Mouse (Mus musculus) bone marrow, adult 2 months (tissue): ENCODE data around the gene Enpp7.

ENCODE experiments used
- CTCF ChIP-seq: fragments of 200-500 bp; IDR thresholded peaks from 2 replicates; pipeline ENCODE4 v1.5.1; 2011; ENCODE audit warnings: low read length, control low read depth; ENCODE audit not compliant: control insufficient read depth, insufficient read depth
- POLR2A ChIP-seq: fragments of 200-500 bp; IDR thresholded peaks from 2 replicates; pipeline ENCODE4 v1.6.1; 2011; ENCODE audit warnings: low read depth, mild to moderate bottlenecking, control low read depth, low read length, borderline replicate concordance; ENCODE audit not compliant: control insufficient read depth

- no peak for TF ChIP-seq CTCF
- no peak for TF ChIP-seq POLR2A
Observed at GRCm38 (mm10) chr11:119037780-119038401, 49.9 kb downstream of the Enpp7 start.
